Mouse (Mus musculus) small intestine, adult 2 months (tissue): ENCODE measurements around the gene Tbk1. TPM values are rescaled to one million over a fixed set of nuclear protein-coding genes. Genes with fewer than 3 reads are reported as not detected.
A peak's percentile ranks its signal among the peaks of the same experiment; 100 is the strongest.

ENCODE experiments used
- H3K27ac ChIP-seq: fragments of 200-500 bp; 2 replicates; pipeline ENCODE4 v1.5.1; 2012; ENCODE audit warnings: low read depth, low read length, control low read depth, inconsistent platforms; ENCODE audit not compliant: insufficient read depth
- H3K27me3 ChIP-seq: fragments of 200-500 bp; 2 replicates; pipeline ENCODE4 v1.6.1; 2012; ENCODE audit warnings: mild to moderate bottlenecking, moderate library complexity, low read length, inconsistent platforms; ENCODE audit not compliant: control insufficient read depth, insufficient read depth
- H3K36me3 ChIP-seq: fragments of 200-500 bp; 2 replicates; pipeline ENCODE4 v1.6.1; 2012; ENCODE audit warnings: mild to moderate bottlenecking, low read length, control low read depth, inconsistent platforms; ENCODE audit not compliant: control insufficient read depth, insufficient read depth
- H3K4me1 ChIP-seq: fragments of 200-500 bp; 2 replicates; pipeline ENCODE4 v1.6.1; 2012; ENCODE audit warnings: low read length, inconsistent platforms, mixed read lengths; ENCODE audit not compliant: control insufficient read depth, insufficient read depth, insufficient read length
- H3K4me3 ChIP-seq: fragments of 200-500 bp; 2 replicates; pipeline ENCODE4 v1.5.1; 2012; ENCODE audit warnings: low read depth, mild to moderate bottlenecking, control low read depth, inconsistent platforms, low read length, moderate library complexity
- CTCF ChIP-seq: fragments of 200-500 bp; IDR thresholded peaks from 2 replicates; pipeline ENCODE4 v1.5.1; 2012; ENCODE audit warnings: low read depth, mild to moderate bottlenecking, control low read depth, inconsistent platforms, low read length, moderate library complexity, mixed read lengths; ENCODE audit not compliant: insufficient replicate concordance, insufficient read length; ENCODE audit errors: extremely low read depth
- POLR2A ChIP-seq: fragments of 200-500 bp; IDR thresholded peaks from 2 replicates; pipeline ENCODE4 v1.6.1; 2012; ENCODE audit warnings: low read depth, mild to moderate bottlenecking, control low read depth, inconsistent platforms, low read length, moderate library complexity
- WGBS: fragments of 180-500 bp; shearing (Covaris S2); methylation state at CpG from one replicate; pipeline ENCODE4 v1.1.7; 2018; 5-methylcytosine and 5-hydroxymethylcytosine counted together
- polyA plus RNA-seq: library from polyadenylated mRNA; depleted of rRNA; stranded (reverse); fragments of >200 nt; gene quantifications from 2 replicates; pipeline ENCODE4 v1.2.3, GENCODE M21; 2012

The Tbk1 gene
- polyA plus RNA-seq, 1 experiment, result 10.2 TPM

GRCm38 (mm10) chr10:121625407-121626185 lies 39.0 kb upstream of the Tbk1 start:
- Histone ChIP-seq H3K27ac (peak overlapping the region; percentile 64), H3K36me3 (peaks cover 9% of the 10 kb centered on the region), H3K27me3 (no peaks in the 10 kb centered on the region), H3K4me3 (peak overlapping the region; percentile 90), H3K4me1 (no peaks in the 10 kb centered on the region)
- TF ChIP-seq CTCF, result no peak
- TF ChIP-seq POLR2A, result no peak
- WGBS, result under 1% methylated on average over 41 of the region's 41 CpGs

DNA sequence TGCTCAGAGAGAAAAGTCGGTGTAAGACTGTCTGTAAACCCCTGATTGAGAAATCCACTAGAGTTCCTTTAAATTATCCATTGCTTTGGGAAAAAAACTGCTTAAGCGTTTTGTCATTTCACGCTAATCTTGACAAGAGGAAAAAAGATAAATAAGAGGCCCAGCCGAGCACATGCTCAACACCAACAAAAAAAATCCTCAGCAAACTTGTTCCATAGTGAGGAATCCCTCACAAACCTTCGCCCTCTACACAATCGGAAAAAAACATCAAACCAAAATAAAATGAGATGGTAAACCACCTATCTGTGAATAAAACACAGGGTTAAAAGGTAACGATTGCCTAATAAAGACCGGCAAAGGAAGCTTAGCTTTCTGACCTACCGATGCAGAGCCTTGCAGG lies 38.4 kb upstream of the Tbk1 start:
- WGBS, result 5% methylated on average over 9 of the region's 9 CpGs

GRCm38 (mm10) chr10:121623670-121624069 lies 37.1 kb upstream of the Tbk1 start:
- no peaks in the 10 kb centered on the region for H3K4me1 ChIP-seq
- WGBS, result 84% methylated on average over 7 of the region's 7 CpGs
- no peak overlapping the region for H3K27ac ChIP-seq
- H3K4me3 ChIP-seq, result no peak overlapping the region
- peaks cover 19% of the 10 kb centered on the region for H3K36me3 ChIP-seq
- TF ChIP-seq POLR2A (no peak), CTCF (no peak)
- no peaks in the 10 kb centered on the region for H3K27me3 ChIP-seq

More for the DNA sequence above, 38.4 kb upstream of the Tbk1 start:
- Histone ChIP-seq H3K4me1 (no peaks in the 10 kb centered on the region), H3K27ac (no peak overlapping the region), H3K27me3 (no peaks in the 10 kb centered on the region), H3K36me3 (peaks cover 13% of the 10 kb centered on the region), H3K4me3 (no peak overlapping the region)
- TF ChIP-seq POLR2A, result no peak
- no peak for TF ChIP-seq CTCF

DNA sequence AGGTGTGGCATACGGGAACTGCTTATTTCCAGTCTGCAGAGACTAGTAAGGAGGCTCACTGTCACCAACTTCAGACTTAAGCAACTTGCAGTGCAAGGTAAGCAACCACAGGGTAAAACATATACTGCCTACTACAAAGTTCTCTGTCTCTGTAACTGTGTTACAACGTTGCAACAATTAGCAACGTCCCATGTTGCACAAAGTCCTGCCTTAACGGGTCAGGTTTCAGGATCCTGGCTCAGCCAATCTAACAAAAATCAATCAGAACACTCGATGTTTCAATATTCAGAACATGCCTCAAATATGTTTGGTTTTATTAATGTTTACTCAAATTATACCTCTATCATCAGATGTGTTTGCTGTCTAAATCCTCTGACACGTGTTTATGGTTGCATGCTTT lies 35.8 kb upstream of the Tbk1 start:
- H3K27me3 ChIP-seq, result no peaks in the 10 kb centered on the region
- WGBS, result 72% methylated on average over 6 of the region's 6 CpGs
- peaks cover 30% of the 10 kb centered on the region for H3K36me3 ChIP-seq
- no peak overlapping the region for H3K27ac ChIP-seq
- H3K4me3 ChIP-seq, result no peak overlapping the region
- TF ChIP-seq POLR2A (no peak), CTCF (no peak)
- no peaks in the 10 kb centered on the region for H3K4me1 ChIP-seq

DNA sequence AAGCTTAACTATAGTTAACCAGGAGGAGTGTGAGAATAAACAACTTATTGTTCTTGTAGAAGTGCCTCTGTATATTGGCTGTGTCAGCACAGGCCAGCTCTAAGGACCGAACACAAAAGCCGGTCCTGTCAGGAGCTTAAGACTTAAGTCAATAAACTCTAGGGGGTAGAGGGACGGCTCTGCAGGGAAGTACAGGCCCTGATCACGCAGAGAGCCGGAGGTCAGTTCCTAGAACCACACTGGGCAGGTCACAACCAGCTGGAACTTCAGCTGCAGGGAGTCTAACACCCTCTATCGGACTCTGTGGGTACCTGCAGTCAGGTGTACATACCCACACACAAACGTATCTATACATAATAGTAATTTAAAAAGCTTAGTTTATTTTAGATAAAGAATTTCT lies 29.3 kb upstream of the Tbk1 start:
- TF ChIP-seq POLR2A (no peak), CTCF (no peak)
- H3K4me1 ChIP-seq, result no peaks in the 10 kb centered on the region

GRCm38 (mm10) chr10:121615146-121615870 lies 28.7 kb upstream of the Tbk1 start:
- WGBS, result 80% methylated on average over 13 of the region's 13 CpGs
- no peak overlapping the region for H3K27ac ChIP-seq
- TF ChIP-seq CTCF (no peak), POLR2A (no peak)
- no peaks in the 10 kb centered on the region for H3K27me3 ChIP-seq
- peaks cover 69% of the 10 kb centered on the region for H3K36me3 ChIP-seq
- H3K4me3 ChIP-seq, result no peak overlapping the region
- H3K4me1 ChIP-seq, result no peaks in the 10 kb centered on the region

More for the DNA sequence above, 29.3 kb upstream of the Tbk1 start:
- H3K27me3 ChIP-seq, result no peaks in the 10 kb centered on the region
- H3K4me3 ChIP-seq, result no peak overlapping the region
- H3K36me3 ChIP-seq, result peaks cover 65% of the 10 kb centered on the region
- WGBS, result 80% methylated on average over 7 of the region's 7 CpGs
- H3K27ac ChIP-seq, result no peak overlapping the region

DNA sequence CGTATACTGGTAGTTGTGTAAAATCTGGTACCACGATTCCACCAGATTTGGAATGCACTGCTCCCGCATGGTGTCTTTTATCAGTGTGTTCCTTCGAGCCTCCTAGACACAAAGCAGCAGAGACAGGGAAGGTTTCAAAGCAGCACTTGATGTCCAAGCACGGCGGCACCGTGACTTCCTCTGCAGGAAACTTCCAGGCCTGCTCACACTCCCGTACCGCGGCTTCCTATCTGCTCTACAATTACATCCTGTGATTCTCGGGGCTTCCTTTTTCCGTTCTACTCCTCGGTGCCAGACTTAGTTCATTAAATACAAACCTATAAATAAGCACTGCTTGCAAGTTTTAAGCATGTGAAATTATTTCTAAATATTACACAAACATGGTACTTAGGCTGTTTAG lies 27.0 kb upstream of the Tbk1 start:
- WGBS, result 73% methylated on average over 13 of the region's 13 CpGs
- Histone ChIP-seq H3K27ac (no peak overlapping the region), H3K4me3 (no peak overlapping the region), H3K36me3 (peaks cover 70% of the 10 kb centered on the region), H3K4me1 (no peaks in the 10 kb centered on the region), H3K27me3 (no peaks in the 10 kb centered on the region)
- TF ChIP-seq CTCF (no peak), POLR2A (no peak)
